Mouse (Mus musculus) layer of hippocampus, adult 2 months (tissue): ENCODE measurements around the gene Sh3pxd2a. TPM values are rescaled to one million over a fixed set of nuclear protein-coding genes. Genes with fewer than 3 reads are reported as not detected.

ENCODE experiments used
- DNase-seq, 2 experiments: peaks; one replicate each; pipeline ENCODE4 v3.0.0; 2022; ENCODE audit warnings: low spot score in 2 of 2
- H3K27ac ChIP-seq: fragments of 200-600 bp; 2 replicates; pipeline ENCODE4 v1.8.1; 2022
- H3K4me3 ChIP-seq: fragments of 200-600 bp; 2 replicates; pipeline ENCODE4 v1.8.1; 2022; ENCODE audit warnings: mild to moderate bottlenecking
- CTCF ChIP-seq: fragments of 200-600 bp; conservative IDR thresholded peaks from 2 replicates; pipeline ENCODE4 v1.8.1; 2022; ENCODE audit warnings: antibody characterized with exemption, mild to moderate bottlenecking, moderate library complexity
- total RNA-seq, 2 experiments: library from RNA; stranded (reverse); gene quantifications; 2 replicates each; pipeline ENCODE4 v1.2.3; 2021

Gene Sh3pxd2a
- total RNA-seq, 2 experiments from 2014 or later = 33.0 to 35.4 TPM

GRCm38 (mm10) chr19:47449513-47450227 lies 14.5 kb downstream of the Sh3pxd2a start:
- Histone ChIP-seq H3K27ac (no peak overlapping the region), H3K4me3 (no peak overlapping the region)
- DNase-seq = no peak
- TF ChIP-seq CTCF = no peak

GRCm38 (mm10) chr19:47448618-47449151 lies 15.5 kb downstream of the Sh3pxd2a start:
- Histone ChIP-seq H3K27ac (no peak overlapping the region), H3K4me3 (no peak overlapping the region)
- TF ChIP-seq CTCF = no peak
- DNase-seq = no peak

- Histone ChIP-seq H3K4me3 (no peak overlapping the region), H3K27ac (no peak overlapping the region; the same call in 1 of the 2 replicates)
- peak in 1 of 2 experiments; percentile 51 for DNase-seq
- no peak for TF ChIP-seq CTCF
Measured at GRCm38 (mm10) chr19:47446841-47447365, 17.3 kb downstream of the Sh3pxd2a start.

GRCm38 (mm10) chr19:47446130-47446529 lies 18.1 kb downstream of the Sh3pxd2a start:
- H3K4me3 ChIP-seq = no peak overlapping the region
- DNase-seq = no peak
- 0 out of 2 replicates have a peak overlapping the region, but pooled peaks have one; percentile 7 for H3K27ac ChIP-seq
- TF ChIP-seq CTCF = no peak

- Histone ChIP-seq H3K4me3 (no peak overlapping the region), H3K27ac (no peak overlapping the region)
- no peak for DNase-seq
- no peak for TF ChIP-seq CTCF
Measured at GRCm38 (mm10) chr19:47445726-47446125, 18.5 kb downstream of the Sh3pxd2a start.

GRCm38 (mm10) chr19:47444488-47444887 lies 19.7 kb downstream of the Sh3pxd2a start:
- no peak for TF ChIP-seq CTCF
- DNase-seq = no peak
- Histone ChIP-seq H3K27ac (no peak overlapping the region), H3K4me3 (no peak overlapping the region)

GRCm38 (mm10) chr19:47442294-47442627 lies 21.9 kb downstream of the Sh3pxd2a start:
- H3K27ac ChIP-seq = no peak overlapping the region
- TF ChIP-seq CTCF = no peak

GRCm38 (mm10) chr19:47441541-47442293 lies 22.5 kb downstream of the Sh3pxd2a start:
- no peak for DNase-seq
- Histone ChIP-seq H3K4me3 (no peak overlapping the region), H3K27ac (no peak overlapping the region)
- no peak for TF ChIP-seq CTCF

More at GRCm38 (mm10) chr19:47442294-47442627, 21.9 kb downstream of the Sh3pxd2a start:
- no peak overlapping the region for H3K4me3 ChIP-seq
- no peak for DNase-seq

GRCm38 (mm10) chr19:47440967-47441366 lies 23.2 kb downstream of the Sh3pxd2a start:
- no peak for TF ChIP-seq CTCF

GRCm38 (mm10) chr19:47440435-47440803 lies 23.8 kb downstream of the Sh3pxd2a start:
- DNase-seq = no peak
- Histone ChIP-seq H3K27ac (no peak overlapping the region), H3K4me3 (no peak overlapping the region)
- no peak for TF ChIP-seq CTCF

More at GRCm38 (mm10) chr19:47440967-47441366, 23.2 kb downstream of the Sh3pxd2a start:
- no peak overlapping the region for H3K27ac ChIP-seq
- H3K4me3 ChIP-seq = no peak overlapping the region
- no peak for DNase-seq

GRCm38 (mm10) chr19:47439726-47440434 lies 24.3 kb downstream of the Sh3pxd2a start:
- Histone ChIP-seq H3K4me3 (no peak overlapping the region), H3K27ac (no peak overlapping the region)
- no peak for TF ChIP-seq CTCF
- DNase-seq = no peak

GRCm38 (mm10) chr19:47438445-47438844 lies 25.8 kb downstream of the Sh3pxd2a start:
- Histone ChIP-seq H3K27ac (no peak overlapping the region), H3K4me3 (no peak overlapping the region)
- no peak for TF ChIP-seq CTCF
- peak in 1 of 2 experiments; percentile 35 for DNase-seq

- Histone ChIP-seq H3K27ac (no peak overlapping the region), H3K4me3 (no peak overlapping the region)
- TF ChIP-seq CTCF = no peak
- no peak for DNase-seq
Measured at GRCm38 (mm10) chr19:47437040-47437439, 27.2 kb downstream of the Sh3pxd2a start.
